Mouse (Mus musculus) bone marrow, adult 2 months (tissue): Measurements from ENCODE around the gene Prkca. TPM values are rescaled to one million over a fixed set of nuclear protein-coding genes. Genes with fewer than 3 reads are reported as not detected.
A peak's percentile ranks its signal among the peaks of the same experiment; 100 is the strongest.

Source experiments
- H3K27ac ChIP-seq: fragments of 200-500 bp; 2 replicates; pipeline ENCODE4 v1.5.1; 2012; ENCODE audit warnings: low read depth, mild to moderate bottlenecking, control low read depth, inconsistent platforms, low read length; ENCODE audit not compliant: control insufficient read depth, poor library complexity, insufficient read depth
- H3K4me1 ChIP-seq: fragments of 200-500 bp; 2 replicates; pipeline ENCODE4 v1.6.1; 2011; ENCODE audit warnings: low read length; ENCODE audit not compliant: control insufficient read depth, insufficient read depth
- H3K4me3 ChIP-seq: fragments of 200-500 bp; replicated peaks from 2 replicates; pipeline ENCODE3; 2011; ENCODE audit warnings: mild to moderate bottlenecking, low read depth, low read length, control low read depth; ENCODE audit not compliant: control insufficient read depth
- CTCF ChIP-seq: fragments of 200-500 bp; IDR thresholded peaks from 2 replicates; pipeline ENCODE4 v1.5.1; 2011; ENCODE audit warnings: low read length, control low read depth; ENCODE audit not compliant: control insufficient read depth, insufficient read depth
- POLR2A ChIP-seq: fragments of 200-500 bp; IDR thresholded peaks from 2 replicates; pipeline ENCODE4 v1.6.1; 2011; ENCODE audit warnings: low read depth, mild to moderate bottlenecking, control low read depth, low read length, borderline replicate concordance; ENCODE audit not compliant: control insufficient read depth
- WGBS: fragments of 180-500 bp; shearing (Covaris S2); methylation state at CpG from one replicate; pipeline ENCODE4 v1.1.7; 2018; 5-methylcytosine and 5-hydroxymethylcytosine counted together
- polyA plus RNA-seq: library from polyadenylated mRNA; stranded (reverse); fragments of >200 nt; gene quantifications from 2 replicates; pipeline ENCODE4 v1.2.4, GENCODE M21; 2011; ENCODE audit warnings: low replicate concordance; ENCODE audit not compliant: missing spikeins, insufficient read depth, insufficient read length

Prkca gene
- polyA plus RNA-seq, 1 experiment = 33.8 TPM

DNA sequence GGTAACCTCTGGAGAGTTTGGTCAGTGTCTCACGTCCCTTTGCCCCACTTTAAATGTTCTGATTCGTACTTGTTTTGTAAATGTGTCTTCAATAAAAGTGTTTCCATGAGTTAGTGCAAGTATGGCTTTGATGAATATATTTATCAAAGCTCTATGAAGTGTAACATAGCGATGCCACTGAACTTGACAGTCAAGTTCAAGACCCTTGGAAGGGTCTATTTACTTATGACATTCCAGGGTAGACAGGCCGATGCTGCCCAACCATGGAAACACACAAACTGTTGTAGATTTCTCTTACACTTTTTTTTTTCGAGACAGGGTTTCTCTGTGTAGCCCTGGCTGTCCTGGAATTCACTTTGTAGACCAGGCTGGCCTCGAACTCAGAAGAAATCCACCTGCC is 354.5 kb downstream of the Prkca start:
- H3K27ac ChIP-seq = no peak overlapping the region
- no peaks in the 10 kb centered on the region for H3K4me1 ChIP-seq
- no peak overlapping the region for H3K4me3 ChIP-seq
- TF ChIP-seq CTCF (no peak), POLR2A (no peak)
- 75% methylated on average over 6 of the region's 6 CpGs for whole genome bisulfite sequencing

DNA sequence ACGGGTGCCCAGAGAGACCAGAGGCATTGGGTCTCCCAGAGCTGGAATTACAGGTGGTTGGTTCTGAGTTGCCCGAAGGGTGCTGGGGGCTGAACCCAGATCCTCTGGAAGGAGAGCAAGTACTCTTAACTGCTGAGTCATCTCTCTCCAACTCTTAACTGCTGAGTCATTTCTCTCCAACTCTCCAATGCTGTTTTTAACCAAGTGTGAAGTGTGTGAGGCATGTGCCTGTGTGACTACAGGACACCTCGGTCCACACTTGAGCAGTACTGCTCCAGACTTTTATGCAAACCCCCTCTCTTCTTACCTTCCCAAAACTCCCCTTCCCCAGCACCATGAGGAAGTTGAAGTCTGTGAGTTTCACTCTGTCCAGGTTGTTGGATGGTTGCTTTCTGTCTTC is 357.8 kb downstream of the Prkca start:
- no peak overlapping the region for H3K27ac ChIP-seq

DNA sequence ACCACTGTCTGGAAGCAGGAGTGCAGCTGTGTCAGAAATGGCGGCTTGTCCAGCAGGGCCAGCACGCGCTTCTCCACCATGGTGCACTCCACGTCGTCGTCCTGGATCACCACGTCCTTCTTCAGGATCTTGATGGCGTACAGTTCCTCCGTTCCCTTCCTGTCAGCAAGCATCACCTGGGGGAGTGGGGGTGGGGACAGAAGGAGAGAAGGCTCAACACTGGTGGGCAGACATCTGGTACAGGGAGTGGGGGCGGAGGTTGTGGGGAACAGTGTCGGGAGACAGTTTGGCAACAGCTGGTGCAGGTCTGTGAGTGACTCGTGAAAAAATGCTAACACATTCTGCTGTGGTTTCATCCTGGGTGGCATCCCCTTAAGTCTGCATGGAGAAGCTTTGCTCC is 359.8 kb downstream of the Prkca start:
- Histone ChIP-seq H3K27ac (no peak overlapping the region), H3K4me1 (no peaks in the 10 kb centered on the region), H3K4me3 (no peak overlapping the region)
- TF ChIP-seq POLR2A (no peak), CTCF (no peak)
- WGBS = 85% methylated on average over 12 of the region's 12 CpGs

More for the DNA sequence above, 357.8 kb downstream of the Prkca start:
- Histone ChIP-seq H3K4me1 (no peaks in the 10 kb centered on the region), H3K4me3 (no peak overlapping the region)
- 66% methylated on average over 3 of the region's 3 CpGs for WGBS
- no peak for TF ChIP-seq POLR2A
- no peak for TF ChIP-seq CTCF

DNA sequence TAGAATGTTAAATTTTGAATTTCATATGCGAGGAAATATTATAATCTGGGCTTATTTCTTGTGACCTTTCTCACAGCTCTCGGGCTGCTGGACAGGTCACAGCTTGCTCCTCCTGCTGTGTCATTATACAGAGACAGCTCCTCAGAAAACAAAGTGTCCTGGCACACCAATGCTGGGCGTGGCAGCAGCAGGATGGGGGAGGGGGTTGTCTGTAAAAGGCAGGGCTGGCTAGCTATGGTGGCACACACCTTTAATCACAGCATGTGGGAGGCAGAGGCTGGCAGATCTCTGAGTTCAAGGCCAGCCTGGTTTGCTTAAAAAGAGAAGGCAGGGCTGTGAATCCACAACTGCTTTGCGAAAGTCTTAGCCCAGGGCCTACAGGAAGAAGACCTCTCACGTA is 360.5 kb downstream of the Prkca start:
- 80% methylated on average over 5 of the region's 5 CpGs for WGBS
- TF ChIP-seq CTCF = no peak
- TF ChIP-seq POLR2A = no peak
- no peaks in the 10 kb centered on the region for H3K4me1 ChIP-seq
- H3K27ac ChIP-seq = no peak overlapping the region
- no peak overlapping the region for H3K4me3 ChIP-seq

DNA sequence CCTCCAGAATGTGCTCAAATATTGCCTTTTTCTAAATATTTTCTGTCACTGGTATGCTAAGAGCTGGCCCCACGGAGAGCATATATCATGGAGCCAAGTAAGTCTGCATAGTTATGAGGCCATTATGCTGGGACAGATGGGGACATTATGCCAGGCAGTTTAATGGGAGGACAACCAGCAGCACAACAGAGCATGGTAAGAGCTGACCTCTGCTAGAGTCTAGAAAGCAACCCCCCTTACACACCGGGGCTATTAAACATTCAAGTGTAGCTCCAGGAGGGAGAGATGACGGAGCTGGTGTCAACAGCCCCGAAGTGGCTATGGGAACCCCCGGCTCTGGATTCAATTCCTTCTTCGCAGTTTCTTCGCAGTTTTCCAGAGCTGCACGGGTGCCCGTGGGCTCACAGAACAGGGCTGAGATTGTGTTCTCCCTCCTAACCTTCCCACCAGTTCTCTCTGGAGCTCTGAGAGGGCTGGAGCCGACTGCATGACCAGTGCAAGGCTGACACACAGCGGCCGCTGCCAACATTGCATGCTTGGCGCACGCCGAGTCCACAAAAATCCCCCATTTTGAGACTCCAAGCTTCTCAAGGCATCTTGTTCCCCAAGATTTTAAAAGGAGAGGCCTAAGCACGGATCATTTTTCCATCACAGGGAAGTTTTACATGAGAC is 361.4 kb downstream of the Prkca start:
- H3K27ac ChIP-seq = no peak overlapping the region
- no peak overlapping the region for H3K4me3 ChIP-seq
- no peak for TF ChIP-seq POLR2A
- peak; percentile 36; the same call in 1 of the 2 replicates for TF ChIP-seq CTCF
- WGBS = 58% methylated on average over 16 of the region's 16 CpGs
- no peaks in the 10 kb centered on the region for H3K4me1 ChIP-seq

DNA sequence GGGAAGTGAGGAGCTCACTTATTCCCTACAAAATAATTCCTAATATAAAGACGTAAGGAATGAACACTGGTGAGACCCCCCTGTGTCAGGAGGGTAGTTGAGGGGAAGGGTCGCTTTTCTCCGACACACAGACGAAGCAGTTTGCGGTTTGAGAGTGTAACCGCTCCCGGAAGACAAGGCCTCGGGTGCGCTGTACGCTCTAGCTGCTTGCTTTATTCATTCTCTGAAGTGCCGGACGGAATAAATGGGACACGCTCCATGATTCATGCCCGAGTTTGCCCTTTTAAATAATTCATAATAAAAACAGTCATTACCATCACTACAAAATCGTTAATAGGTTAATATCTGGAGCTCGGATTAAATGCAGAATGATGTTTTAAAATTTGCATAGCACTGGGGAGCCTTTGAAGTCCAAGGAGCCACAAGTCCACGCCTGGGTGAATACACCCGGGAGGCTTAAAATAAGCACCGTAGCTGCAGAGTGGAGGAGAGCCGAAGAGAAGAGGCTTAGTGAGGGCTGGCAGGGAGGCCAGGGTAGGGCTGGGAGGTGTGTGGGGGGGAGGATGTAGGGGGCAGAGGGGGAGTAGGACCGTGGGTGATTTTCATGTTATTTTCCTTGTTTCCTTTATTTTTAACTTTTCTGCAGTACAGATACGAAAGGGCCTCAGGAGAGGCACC is 364.1 kb downstream of the Prkca start:
- 75% methylated on average over 22 of the region's 22 CpGs for WGBS
- no peak overlapping the region for H3K27ac ChIP-seq
- H3K4me3 ChIP-seq = no peak overlapping the region
- no peaks in the 10 kb centered on the region for H3K4me1 ChIP-seq
- TF ChIP-seq POLR2A (no peak), CTCF (no peak)

DNA sequence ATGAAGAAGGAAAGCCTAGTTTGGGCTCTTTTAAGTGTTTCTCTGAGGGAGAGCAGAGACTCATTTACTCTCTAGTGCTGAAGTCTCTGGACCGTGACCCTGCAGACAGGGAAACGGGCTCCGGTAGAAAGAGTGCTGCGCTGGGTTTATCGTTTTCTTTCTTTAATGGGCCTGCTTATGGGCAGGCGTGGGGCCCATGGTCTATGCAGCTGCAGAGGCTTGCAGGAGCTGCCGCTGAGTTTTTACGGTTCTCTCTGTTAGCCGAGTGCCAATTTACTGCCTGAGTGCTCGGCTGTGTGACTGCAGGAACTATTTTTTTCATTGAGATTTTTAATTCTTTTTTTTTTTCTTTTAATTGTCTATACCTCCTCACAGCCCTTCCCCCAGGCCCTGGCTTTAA is 373.8 kb downstream of the Prkca start:
- H3K4me3 ChIP-seq = no peak overlapping the region
- no peak for TF ChIP-seq CTCF
- TF ChIP-seq POLR2A = no peak
- 87% methylated on average over 10 of the region's 10 CpGs for WGBS
- no peak overlapping the region for H3K27ac ChIP-seq
- H3K4me1 ChIP-seq = no peaks in the 10 kb centered on the region

DNA sequence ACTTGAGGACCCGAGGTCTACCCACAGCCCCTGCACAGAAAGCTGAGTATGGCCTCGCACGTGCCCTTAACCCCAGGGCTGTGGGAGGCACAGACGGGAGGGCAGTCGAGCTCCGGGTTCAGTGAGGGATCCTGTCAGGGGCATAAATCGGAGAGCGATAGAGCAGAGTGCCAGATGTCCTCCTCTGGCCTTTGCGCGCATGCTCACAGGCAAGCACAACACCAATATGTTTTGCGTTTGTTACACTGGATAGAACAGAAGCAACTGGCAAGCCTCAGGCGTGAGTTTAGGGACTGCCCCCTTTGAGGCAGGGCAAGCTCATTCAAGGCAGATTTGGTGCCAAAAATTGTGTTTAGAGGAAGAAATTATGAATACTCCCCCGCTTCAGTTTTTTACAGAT is 375.6 kb downstream of the Prkca start:
- H3K4me3 ChIP-seq = no peak overlapping the region
- no peaks in the 10 kb centered on the region for H3K4me1 ChIP-seq
- no peak for TF ChIP-seq POLR2A
- TF ChIP-seq CTCF = no peak
- 87% methylated on average over 13 of the region's 13 CpGs for WGBS
- no peak overlapping the region for H3K27ac ChIP-seq
